ENCODE assay signal across 19 mouse cellular contexts in genomic region chr9:117319271-117319670, GRCm38 (mm10).
"Had no signal": no experiment of that assay in that cellular context is flagged by ENCODE, and none has a peak within 500 bp of the region (broad histone marks: within the 10 kb centered on the region; RNA-seq: fewer than 3 reads in every experiment).

No protein-coding gene starts in this region.

- H3K9ac ChIP-seq: limb, embryonic 15.5 days; liver, embryonic 14.5 days; midbrain, embryonic 12.5 days; midbrain, embryonic 15.5 days; neural tube, embryonic 12.5 days; neural tube, embryonic 15.5 days; stomach, embryonic 15.5 days had no signal

- H3K4me3 ChIP-seq: limb, embryonic 15.5 days; midbrain, embryonic 12.5 days; midbrain, embryonic 15.5 days; neural tube, embryonic 12.5 days; neural tube, embryonic 15.5 days; stomach, embryonic 15.5 days had no signal

- ATAC-seq: intestine, postnatal 0 days; midbrain, embryonic 15.5 days had no signal

- H3K36me3 ChIP-seq: limb, embryonic 15.5 days; midbrain, embryonic 12.5 days; midbrain, embryonic 15.5 days; neural tube, embryonic 12.5 days; neural tube, embryonic 15.5 days; stomach, embryonic 15.5 days had no signal

- H3K4me1 ChIP-seq: midbrain, embryonic 12.5 days; midbrain, embryonic 15.5 days had no signal

- DNase-seq: kidney, postnatal 36 days; layer of hippocampus, postnatal 36 days; left cerebral cortex, postnatal 4 days; lung, adult 18-20 months; retina, postnatal 1 day; right cerebral cortex, postnatal 25 days; spleen, adult 18-20 months; thymus, postnatal 25 days had no signal

- H3K27me3 ChIP-seq: limb, embryonic 15.5 days; midbrain, embryonic 12.5 days; midbrain, embryonic 15.5 days; neural tube, embryonic 12.5 days; neural tube, embryonic 15.5 days; stomach, embryonic 15.5 days had no signal

- H3K27ac ChIP-seq: kidney, postnatal 0 days; limb, embryonic 15.5 days; liver, embryonic 14.5 days; macrophage; midbrain, embryonic 12.5 days; midbrain, embryonic 15.5 days; neural tube, embryonic 12.5 days; neural tube, embryonic 15.5 days; stomach, embryonic 15.5 days had no signal

- H3K4me2 ChIP-seq: limb, embryonic 15.5 days; liver, embryonic 11.5 days; midbrain, embryonic 12.5 days; midbrain, embryonic 15.5 days; neural tube, embryonic 12.5 days; neural tube, embryonic 15.5 days; stomach, embryonic 15.5 days had no signal

- H3K9me3 ChIP-seq: limb, embryonic 15.5 days; midbrain, embryonic 12.5 days; midbrain, embryonic 15.5 days; neural tube, embryonic 12.5 days; neural tube, embryonic 15.5 days; stomach, embryonic 15.5 days had no signal
